Mouse (Mus musculus) right cerebral cortex, adult 2 months (tissue): ENCODE data around the gene Prl2c3.
"Not testable (repeated sequence)": the region's sequence is repeated elsewhere in the genome, so short reads cannot be mapped to it uniquely, and the experiment has no call there.

ENCODE experiments used
- DNase-seq, 2 experiments: peaks; one replicate each; pipeline ENCODE4 v3.0.0; 2021 to 2022; ENCODE audit warnings: low spot score in 2 of 2

Gene Prl2c3

DNA sequence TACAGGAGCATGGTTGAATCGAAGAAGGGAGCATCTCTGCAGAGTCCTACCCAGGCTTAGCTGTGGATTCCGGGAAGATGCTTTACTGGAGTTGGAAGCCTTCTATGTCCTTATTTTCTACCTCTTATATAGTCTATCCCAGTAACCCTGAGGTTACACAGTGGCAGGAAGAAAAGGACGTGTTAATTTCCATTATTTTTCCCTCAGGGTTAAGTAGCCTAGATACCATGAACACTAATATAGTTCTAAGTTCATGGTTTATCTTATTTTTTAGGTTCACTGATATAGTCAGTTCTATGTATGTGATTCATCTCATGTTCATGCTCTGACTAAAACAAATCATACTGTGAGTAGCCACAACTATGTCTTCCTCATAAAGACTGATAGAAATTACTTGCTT is at the start of gene Prl2c3:
Prl2c3 (minus strand) TSS at position 101 of the 400 bp plus-strand sequence.
- DNase-seq, result not testable (repeated sequence)

- DNase-seq, result not testable (repeated sequence)
Measured at GRCm38 (mm10) chr13:12848254-12848653, 48.4 kb upstream of the Prl2c3 start.

DNA sequence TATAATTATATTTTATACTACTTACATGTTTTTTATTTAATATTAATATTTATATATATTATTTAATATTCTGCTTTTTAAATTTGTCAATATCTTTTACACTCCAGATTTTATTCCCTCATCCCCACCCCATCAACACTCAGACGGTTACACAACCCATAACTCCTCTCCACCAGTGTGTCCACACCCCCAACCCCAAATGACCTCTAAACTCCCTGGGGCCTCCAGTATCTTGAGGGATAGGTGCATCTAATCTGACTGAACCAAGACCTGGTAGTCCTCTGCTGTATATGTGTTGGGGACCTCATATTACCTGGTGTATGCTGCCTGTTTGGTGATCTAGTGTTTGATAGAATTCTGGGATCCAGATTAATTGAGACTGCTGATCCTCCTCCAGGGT is 44.8 kb upstream of the Prl2c3 start:
- not testable (repeated sequence) for DNase-seq

DNA sequence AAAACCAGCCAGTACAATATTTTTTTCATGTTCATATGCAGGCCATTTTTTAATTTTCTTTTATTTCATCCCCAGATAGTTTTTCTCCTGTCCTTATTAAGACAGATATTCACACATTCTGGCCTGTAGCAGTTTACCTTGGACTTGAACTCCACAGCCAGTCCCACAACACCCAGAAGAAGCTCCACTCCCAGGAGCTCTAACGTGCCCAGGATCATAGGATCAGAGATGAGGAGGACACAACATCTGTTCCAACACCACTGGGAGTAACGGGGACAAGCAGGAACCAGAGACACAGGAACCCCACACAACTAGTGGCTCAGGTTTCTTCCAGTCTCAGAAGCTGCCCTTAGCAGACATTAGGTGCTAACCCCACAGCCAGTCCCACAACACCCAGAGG is 37.7 kb upstream of the Prl2c3 start:
- DNase-seq, result not testable (repeated sequence)

DNA sequence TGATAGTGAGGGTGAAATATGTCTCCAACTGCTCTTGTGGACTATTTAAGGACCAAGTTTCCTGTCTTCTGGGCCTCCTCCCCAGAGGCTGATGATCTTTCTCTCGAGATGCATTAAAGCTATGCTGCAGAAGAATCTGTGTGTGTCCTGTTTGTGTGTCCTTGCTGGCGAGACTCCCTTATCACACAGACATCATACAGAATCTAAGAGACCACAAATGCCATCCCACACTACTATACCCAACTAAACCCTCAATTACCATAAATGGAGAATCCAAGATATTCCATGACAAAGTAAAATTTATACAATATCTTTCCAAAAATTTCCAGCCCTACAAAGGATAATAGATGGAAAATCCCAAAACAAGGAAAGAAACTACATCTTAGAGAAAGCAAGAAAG is 31.9 kb upstream of the Prl2c3 start:
- DNase-seq, result no peak

- DNase-seq, result no peak
Measured at GRCm38 (mm10) chr13:12829031-12829430, 29.2 kb upstream of the Prl2c3 start.

DNA sequence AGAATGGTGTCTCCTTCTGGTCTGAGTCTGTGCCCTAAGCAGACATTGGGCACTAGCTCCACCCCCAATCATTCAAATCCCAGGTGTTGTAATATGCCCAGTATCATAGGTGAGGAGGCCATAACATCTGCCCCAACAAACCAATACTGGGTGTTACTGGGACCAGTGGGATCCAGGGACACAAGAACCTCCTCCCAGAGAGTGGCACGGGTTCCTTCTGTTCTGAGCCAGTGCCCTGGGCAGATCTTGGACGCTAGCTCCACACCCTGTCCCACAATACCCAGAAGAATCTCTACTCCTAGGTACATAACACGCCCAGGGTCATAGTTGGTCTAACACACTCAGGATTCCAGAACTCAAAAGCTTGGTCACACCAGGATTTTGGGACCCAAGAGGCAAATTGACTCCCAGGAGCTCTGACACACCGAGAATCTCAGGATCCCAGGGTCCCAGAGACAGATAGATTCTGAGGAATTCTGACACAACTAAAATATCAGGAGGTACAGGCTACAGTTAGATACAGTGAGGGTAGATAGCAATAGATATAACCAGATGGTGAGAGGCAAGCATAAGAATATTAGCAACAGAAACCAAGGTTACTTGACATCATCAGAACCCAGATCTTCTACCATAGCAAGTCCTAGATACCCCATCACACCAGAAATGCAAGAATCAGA is 24.8 kb upstream of the Prl2c3 start:
- not testable (repeated sequence) for DNase-seq

DNA sequence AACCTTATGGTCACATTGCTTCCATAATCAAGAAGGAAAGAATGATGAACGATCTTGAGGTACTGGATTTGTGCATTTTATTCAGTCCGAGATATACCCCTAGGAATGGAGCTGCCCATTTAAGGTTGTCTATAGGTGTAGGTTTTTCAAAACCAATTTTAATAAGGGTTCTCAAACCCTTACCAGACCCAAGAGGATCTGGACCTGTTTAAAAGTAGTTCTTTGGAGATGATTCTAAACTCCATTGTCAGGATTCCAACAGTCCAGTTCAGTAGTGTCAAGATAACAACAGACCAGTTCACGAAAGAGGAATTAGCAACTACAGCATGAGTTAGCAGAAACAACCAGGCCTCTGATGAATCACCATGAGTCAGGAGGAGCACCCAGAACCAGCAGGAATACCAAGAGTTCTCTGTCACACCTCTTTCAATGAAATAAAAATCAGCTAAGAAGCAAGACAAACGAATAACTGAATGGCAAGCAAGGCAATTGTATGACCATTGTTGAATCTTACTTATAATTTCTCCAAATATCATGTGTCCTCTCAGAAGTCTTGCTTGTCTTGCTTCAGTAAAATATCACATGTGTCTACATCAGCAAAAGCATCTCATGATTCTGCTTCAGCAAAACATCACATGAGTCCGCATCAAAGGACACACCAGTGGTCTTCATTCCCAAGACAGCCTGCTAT is 14.0 kb upstream of the Prl2c3 start:
- DNase-seq, result not testable (repeated sequence)

GRCm38 (mm10) chr13:12809591-12809990 is 9.7 kb upstream of the Prl2c3 start:
- DNase-seq, result no peak

DNA sequence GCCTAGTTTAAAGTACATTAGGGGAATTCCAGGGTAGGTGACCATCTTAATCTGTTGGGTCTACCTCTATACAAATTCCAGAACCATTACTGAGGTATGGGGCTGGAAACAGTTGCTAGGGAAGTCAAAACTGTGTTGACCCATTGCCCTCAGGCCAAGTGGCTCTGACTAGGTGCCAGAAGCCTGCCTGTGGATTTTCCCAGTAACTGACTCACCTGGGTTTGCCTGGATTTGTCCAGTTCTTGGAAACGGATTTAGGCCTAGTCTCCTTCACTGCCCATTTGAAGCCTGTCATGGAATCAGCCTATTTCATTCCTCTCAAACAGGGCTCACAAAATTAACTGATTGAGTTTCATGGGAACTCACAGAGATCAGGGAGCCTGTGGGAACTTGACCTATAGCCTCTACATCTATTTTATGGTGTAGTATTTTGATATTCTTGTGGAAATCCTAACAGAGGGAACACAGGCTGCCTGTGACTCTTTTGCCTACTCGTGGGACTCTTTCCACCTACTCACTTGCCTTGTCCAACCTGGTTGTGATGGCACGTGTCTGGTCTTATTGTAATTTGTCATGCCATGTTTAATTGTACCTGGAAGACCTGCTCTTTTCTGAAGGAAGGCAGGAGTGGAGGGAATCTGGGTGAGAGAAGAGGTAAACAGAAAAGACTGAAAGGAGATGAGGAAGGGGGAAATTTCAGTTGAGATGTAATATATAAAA is 9.1 kb upstream of the Prl2c3 start:
- DNase-seq, result not testable (repeated sequence)

- DNase-seq, result not testable (repeated sequence)
Measured at GRCm38 (mm10) chr13:12806496-12806895, 6.6 kb upstream of the Prl2c3 start.

- not testable (repeated sequence) for DNase-seq
Measured at GRCm38 (mm10) chr13:12769442-12770091, 30.3 kb downstream of the Prl2c3 start.
